Mouse (Mus musculus) heart, adult 2 months (tissue): Measurements from ENCODE around the gene Rad51ap1.

Experiments
- CTCF ChIP-seq: fragments of 200-600 bp; IDR thresholded peaks from 2 replicates; pipeline ENCODE4 v1.8.1; 2022; ENCODE audit warnings: antibody characterized with exemption, mild to moderate bottlenecking, moderate library complexity
- EP300 ChIP-seq: fragments of 200-500 bp; IDR thresholded peaks from 2 replicates; pipeline ENCODE4 v1.6.1; 2011; ENCODE audit warnings: low read depth, low read length, control low read depth; ENCODE audit not compliant: insufficient read depth
- POLR2A ChIP-seq: fragments of 200-500 bp; IDR thresholded peaks from 2 replicates; pipeline ENCODE4 v1.6.1; 2011; ENCODE audit warnings: mild to moderate bottlenecking, low read depth, low read length, control low read depth; ENCODE audit not compliant: insufficient read depth

DNA sequence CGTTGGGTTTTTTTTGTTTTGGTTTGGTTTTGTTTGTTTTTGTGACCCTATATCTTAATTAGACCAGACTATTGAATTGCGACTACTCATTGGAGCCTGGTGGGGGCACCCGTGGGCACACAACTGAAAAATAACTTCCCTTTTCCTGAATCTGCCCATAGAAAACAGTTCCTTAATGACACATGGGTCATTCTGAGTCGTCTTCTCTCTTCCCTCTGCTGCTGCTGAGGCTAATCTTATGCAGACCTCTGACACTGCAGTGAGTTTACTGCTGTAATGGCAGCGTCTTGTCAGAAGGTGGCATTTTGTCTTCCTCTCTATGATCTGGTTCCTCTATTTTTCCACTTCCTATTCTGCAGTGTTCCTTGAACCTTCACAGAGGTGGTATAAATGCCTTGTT, 1.1 kb upstream of the Rad51ap1 start:
- peak; percentile 37 for TF ChIP-seq CTCF
- no peak for TF ChIP-seq POLR2A
- TF ChIP-seq EP300: no peak
